Comparison of ENCODE assay signal across 9 mouse cellular contexts in genomic region chr11:119023616-119023980, GRCm38 (mm10). TPM values are rescaled to one million over a fixed set of nuclear protein-coding genes. Genes with fewer than 3 reads are reported as not detected.
A peak's percentile ranks its signal among the peaks of the same experiment; 100 is the strongest.
DNase-seq lines count a peak whose midpoint lies in the region; ATAC-seq and TF ChIP-seq lines count a peak whose summit lies in the region.
"Had no signal": no experiment of that assay in that cellular context is flagged by ENCODE, and none has a peak within 500 bp of the region (broad histone marks: within the 10 kb centered on the region; RNA-seq: fewer than 3 reads in every experiment).

No protein-coding gene starts in this region.

- DNase-seq in layer of hippocampus, postnatal 10 days (ENCODE audit: low spot score in 2 of 2): peak; percentile 21 to 38
- DNase-seq in layer of hippocampus, postnatal 36 days: no peak
- no peak for DNase-seq in liver, postnatal 0 days
- peak; percentile 47 for DNase-seq in thymus, postnatal 0 days (ENCODE audit: low spot score)
- no peak for DNase-seq in right cerebral cortex, adult 2 months (ENCODE audit: low spot score in 2 of 2)
- DNase-seq in frontal cortex, postnatal 36 days (ENCODE audit: low spot score in 2 of 2): no peak

- no peak overlapping the region for H3K27ac ChIP-seq in bone marrow macrophage, adult 2 months (ENCODE audit: insufficient read depth, low read depth, low read length)
- H3K27ac ChIP-seq in heart, embryonic 14.5 days (replicated peaks in 1 of 2; ENCODE audit: control insufficient read depth in 1 of 2, insufficient read depth in 1 of 2, low read depth in 2 of 2, low read length in 2 of 2): peak overlapping the region; percentile 43 to 77; a peak in 3 of 4 replicates
- H3K27ac ChIP-seq in liver, postnatal 0 days (ENCODE audit: low read depth): no peak overlapping the region; the same call in 1 of the 2 replicates

- WGBS in heart, embryonic 14.5 days: under 1% methylated on average over 15 of the region's 15 CpGs
- WGBS in liver, postnatal 0 days (ENCODE audit: insufficient replicate concordance): 2% methylated on average over 15 of the region's 15 CpGs

- H3K4me1 ChIP-seq in bone marrow macrophage, adult 2 months (ENCODE audit: control insufficient read depth, insufficient read depth, low read length): peaks cover 11% of the 10 kb centered on the region
- peaks cover 34% of the 10 kb centered on the region in 2 experiments for H3K4me1 ChIP-seq in heart, embryonic 14.5 days (ENCODE audit: control insufficient read depth in 2 of 2, insufficient read depth in 2 of 2, low read length in 2 of 2)
- H3K4me1 ChIP-seq in liver, postnatal 0 days (ENCODE audit: insufficient read depth): peaks cover 14% of the 10 kb centered on the region

- peaks cover 17% of the 10 kb centered on the region for H3K27me3 ChIP-seq in heart, embryonic 14.5 days (ENCODE audit: control insufficient read depth, insufficient read depth, low read length)
- peaks cover 37% of the 10 kb centered on the region for H3K27me3 ChIP-seq in liver, postnatal 0 days (ENCODE audit: insufficient read depth, low read length)

- H3K4me3 ChIP-seq in bone marrow macrophage, adult 2 months (ENCODE audit: insufficient read depth, low read length): peak overlapping the region; percentile 75
- peak overlapping the region; percentile 90 to 92 for H3K4me3 ChIP-seq in heart, embryonic 14.5 days (ENCODE audit: control insufficient read depth in 1 of 2, insufficient read depth in 1 of 2, low read depth in 1 of 2, low read length in 2 of 2)
- H3K4me3 ChIP-seq in liver, postnatal 0 days (ENCODE audit: low read depth, low read length): peak overlapping the region; percentile 70

- H3K36me3 ChIP-seq in heart, embryonic 14.5 days (ENCODE audit: control insufficient read depth, insufficient read depth, low read length): peaks cover 23% of the 10 kb centered on the region
- H3K36me3 ChIP-seq in liver, postnatal 0 days (replicated peaks; ENCODE audit: insufficient read depth, low read length): 0 out of 2 replicates have a peak, but pooled peaks cover 3% of the 10 kb centered on the region

- H3K9me3 ChIP-seq in heart, embryonic 14.5 days (ENCODE audit: control insufficient read depth, low read length): no peaks in the 10 kb centered on the region
- H3K9me3 ChIP-seq in liver, postnatal 0 days (ENCODE audit: low read length): no peaks in the 10 kb centered on the region

- no peak for TF ChIP-seq EP300 in liver, postnatal 0 days (IDR thresholded peaks at IDR 0.05; ENCODE audit: low read depth)

- ATAC-seq in heart, embryonic 14.5 days (ENCODE audit: insufficient number of reproducible peaks, insufficient read depth, low FRiP score, low read depth): peak; percentile 13; the same call in 1 of the 2 replicates
- no peak for ATAC-seq in liver, postnatal 0 days

- TF ChIP-seq CTCF in bone marrow macrophage, adult 2 months (IDR thresholded peaks at IDR 0.05; ENCODE audit: low read depth, low read length): no peak
- no peak for TF ChIP-seq CTCF in liver, postnatal 0 days (IDR thresholded peaks at IDR 0.05; ENCODE audit: low read depth)

- peak overlapping the region; percentile 85 for H3K4me2 ChIP-seq in heart, embryonic 14.5 days (ENCODE audit: low read length)
- H3K4me2 ChIP-seq in liver, postnatal 0 days (ENCODE audit: low read depth, low read length): peak overlapping the region; percentile 95

- peak overlapping the region; percentile 86 for H3K9ac ChIP-seq in heart, embryonic 14.5 days (ENCODE audit: low read length)
- H3K9ac ChIP-seq in liver, postnatal 0 days (replicated peaks): peak overlapping the region; percentile 71

- no peak for TF ChIP-seq POLR2A in bone marrow macrophage, adult 2 months (IDR thresholded peaks at IDR 0.05; ENCODE audit: borderline replicate concordance, low read depth, low read length)

RNA-seq across cellular contexts. Expression of gene Cbx2, which starts 0.8 kb away (rescaled TPM):
- total RNA-seq in layer of hippocampus, postnatal 10 days (2021): 1 to 10 TPM; 4.7 to 5.0 TPM
- total RNA-seq in layer of hippocampus, postnatal 36 days (2021): 1 to 10 TPM; 4.0 to 4.4 TPM
- 1.9 and 2.0 TPM in 2 replicates for polyA plus RNA-seq in bone marrow macrophage, adult 2 months (2012; ENCODE audit: insufficient read depth, insufficient read length, missing spikeins)
- polyA plus RNA-seq in heart, embryonic 14.5 days (2014; fragmentation: Nextera tagmentation; extraction: Ambion mirVana): 9.8 and 11.9 TPM in 2 replicates
- polyA plus RNA-seq in liver, postnatal 0 days (2015; fragmentation: Nextera tagmentation; extraction: Ambion mirVana): 1.9 and 2.0 TPM in 2 replicates
- 19.5 and 22.3 TPM in 2 replicates for polyA plus RNA-seq in thymus, postnatal 0 days (2015; fragmentation: Nextera tagmentation; extraction: Ambion mirVana)

RNA-seq across cellular contexts. Expression of gene Cbx8, which starts 17.2 kb away (rescaled TPM):
- total RNA-seq in layer of hippocampus, postnatal 10 days (2021): 10 to 100 TPM; 12.4 to 13.1 TPM
- total RNA-seq in layer of hippocampus, postnatal 36 days (2021): 10 to 100 TPM; 11.2 to 13.6 TPM
- 6.2 and 9.5 TPM in 2 replicates for polyA plus RNA-seq in bone marrow macrophage, adult 2 months (2012; ENCODE audit: insufficient read depth, insufficient read length, missing spikeins)
- polyA plus RNA-seq in heart, embryonic 14.5 days (2014; fragmentation: Nextera tagmentation; extraction: Ambion mirVana): 9.3 and 9.6 TPM in 2 replicates
- polyA plus RNA-seq in liver, postnatal 0 days (2015; fragmentation: Nextera tagmentation; extraction: Ambion mirVana): 3.1 and 3.9 TPM in 2 replicates
- 10.7 and 12.3 TPM in 2 replicates for polyA plus RNA-seq in thymus, postnatal 0 days (2015; fragmentation: Nextera tagmentation; extraction: Ambion mirVana)

RNA-seq across cellular contexts. Expression of gene Enpp7, which starts 35.6 kb away (rescaled TPM):
- total RNA-seq in layer of hippocampus, postnatal 10 days (2021): not detected
- not detected for total RNA-seq in layer of hippocampus, postnatal 36 days (2021)
- polyA plus RNA-seq in bone marrow macrophage, adult 2 months (2012; ENCODE audit: insufficient read depth, insufficient read length, missing spikeins): not detected in 2 replicates
- not detected in 2 replicates for polyA plus RNA-seq in heart, embryonic 14.5 days (2014; fragmentation: Nextera tagmentation; extraction: Ambion mirVana)
- not detected in 2 replicates for polyA plus RNA-seq in liver, postnatal 0 days (2015; fragmentation: Nextera tagmentation; extraction: Ambion mirVana)
- not detected in 2 replicates for polyA plus RNA-seq in thymus, postnatal 0 days (2015; fragmentation: Nextera tagmentation; extraction: Ambion mirVana)
- total RNA-seq: common myeloid progenitor, adult 5-6 weeks had no signal

Comparison
In these comparisons a context has a peak if more than half of its experiments do, and no peak if none do; other contexts are left out.
1. DNase-seq: peak in layer of hippocampus, postnatal 10 days (2 of 2) and thymus, postnatal 0 days (single experiment); none in layer of hippocampus, postnatal 36 days (0 of 2), liver, postnatal 0 days (single experiment), right cerebral cortex, adult 2 months (0 of 2) and frontal cortex, postnatal 36 days (0 of 2).
2. H3K27ac ChIP-seq: peak in heart, embryonic 14.5 days (2 of 2); none in bone marrow macrophage, adult 2 months (single experiment) and liver, postnatal 0 days (single experiment).
3. Peak in every context shown above with its lines, with median percentiles within 50 percentile points of each other: H3K4me3 ChIP-seq.